Mouse (Mus musculus): ENCODE results near the gene Slc15a3. TPM values are rescaled to one million over a fixed set of nuclear protein-coding genes. Genes with fewer than 3 reads are reported as not detected.

Gene Slc15a3
- 1.7 and 2.2 TPM in 2 replicates for polyA plus RNA-seq (2012; rRNA removed)

- DNase-seq (ENCODE audit: extremely low spot score in 1 of 2, low spot score in 1 of 2): no peak
Measured at GRCm38 (mm10) chr19:10839010-10839892, at the start of gene Slc15a3. Gene Slc15a3 (plus strand): TSS chr19:10839727.

- DNase-seq (ENCODE audit: extremely low spot score in 1 of 2, low spot score in 1 of 2): no peak
Measured at GRCm38 (mm10) chr19:10790323-10790722, 49.2 kb upstream of the Slc15a3 start.

- DNase-seq (ENCODE audit: extremely low spot score in 1 of 2, low spot score in 1 of 2): no peak
Measured at GRCm38 (mm10) chr19:10793044-10793443, 46.5 kb upstream of the Slc15a3 start.

- DNase-seq (ENCODE audit: extremely low spot score in 1 of 2, low spot score in 1 of 2): no peak
Measured at GRCm38 (mm10) chr19:10794916-10795315, 44.6 kb upstream of the Slc15a3 start.

- no peak for DNase-seq (ENCODE audit: extremely low spot score in 1 of 2, low spot score in 1 of 2)
Measured at GRCm38 (mm10) chr19:10798576-10798975, 41.0 kb upstream of the Slc15a3 start.

- no peak for DNase-seq (ENCODE audit: extremely low spot score in 1 of 2, low spot score in 1 of 2)
Measured at GRCm38 (mm10) chr19:10799155-10799554, 40.4 kb upstream of the Slc15a3 start.

- peak; percentile 72 to 84 for DNase-seq (ENCODE audit: extremely low spot score in 1 of 2, low spot score in 1 of 2)
Measured at GRCm38 (mm10) chr19:10801070-10801469, 38.5 kb upstream of the Slc15a3 start.

- no peak for DNase-seq (ENCODE audit: extremely low spot score in 1 of 2, low spot score in 1 of 2)
Measured at GRCm38 (mm10) chr19:10801906-10802305, 37.6 kb upstream of the Slc15a3 start.

GRCm38 (mm10) chr19:10803751-10804150 is 35.8 kb upstream of the Slc15a3 start:
- no peak for DNase-seq (ENCODE audit: extremely low spot score in 1 of 2, low spot score in 1 of 2)

GRCm38 (mm10) chr19:10804850-10805660 is 34.5 kb upstream of the Slc15a3 start:
- no peak for DNase-seq (ENCODE audit: extremely low spot score in 1 of 2, low spot score in 1 of 2)

GRCm38 (mm10) chr19:10805661-10806285 is 33.8 kb upstream of the Slc15a3 start:
- DNase-seq (ENCODE audit: extremely low spot score in 1 of 2, low spot score in 1 of 2): no peak

GRCm38 (mm10) chr19:10808524-10809233 is 30.8 kb upstream of the Slc15a3 start:
- no peak for DNase-seq (ENCODE audit: extremely low spot score in 1 of 2, low spot score in 1 of 2)

- DNase-seq (ENCODE audit: extremely low spot score in 1 of 2, low spot score in 1 of 2): peak; percentile 88
Measured at GRCm38 (mm10) chr19:10809428-10810175, 29.9 kb upstream of the Slc15a3 start.

- no peak for DNase-seq (ENCODE audit: extremely low spot score in 1 of 2, low spot score in 1 of 2)
Measured at GRCm38 (mm10) chr19:10810176-10810492, 29.4 kb upstream of the Slc15a3 start.

- DNase-seq (ENCODE audit: extremely low spot score in 1 of 2, low spot score in 1 of 2): no peak
Measured at GRCm38 (mm10) chr19:10811471-10811870, 28.1 kb upstream of the Slc15a3 start.

GRCm38 (mm10) chr19:10813039-10813438 is 26.5 kb upstream of the Slc15a3 start:
- DNase-seq (ENCODE audit: extremely low spot score in 1 of 2, low spot score in 1 of 2): no peak

- DNase-seq (ENCODE audit: extremely low spot score in 1 of 2, low spot score in 1 of 2): no peak
Measured at GRCm38 (mm10) chr19:10813905-10814304, 25.6 kb upstream of the Slc15a3 start.

GRCm38 (mm10) chr19:10815871-10816270 is 23.7 kb upstream of the Slc15a3 start:
- DNase-seq (ENCODE audit: extremely low spot score in 1 of 2, low spot score in 1 of 2): no peak

GRCm38 (mm10) chr19:10816462-10816861 is 23.1 kb upstream of the Slc15a3 start:
- DNase-seq (ENCODE audit: extremely low spot score in 1 of 2, low spot score in 1 of 2): no peak
